Mouse (Mus musculus): ENCODE measurements around the gene Colgalt1. TPM values are rescaled to one million over a fixed set of nuclear protein-coding genes. Genes with fewer than 3 reads are reported as not detected.

Colgalt1 gene
- polyA plus RNA-seq, 1 experiment from 2014 or later = 70.3 TPM

DNA sequence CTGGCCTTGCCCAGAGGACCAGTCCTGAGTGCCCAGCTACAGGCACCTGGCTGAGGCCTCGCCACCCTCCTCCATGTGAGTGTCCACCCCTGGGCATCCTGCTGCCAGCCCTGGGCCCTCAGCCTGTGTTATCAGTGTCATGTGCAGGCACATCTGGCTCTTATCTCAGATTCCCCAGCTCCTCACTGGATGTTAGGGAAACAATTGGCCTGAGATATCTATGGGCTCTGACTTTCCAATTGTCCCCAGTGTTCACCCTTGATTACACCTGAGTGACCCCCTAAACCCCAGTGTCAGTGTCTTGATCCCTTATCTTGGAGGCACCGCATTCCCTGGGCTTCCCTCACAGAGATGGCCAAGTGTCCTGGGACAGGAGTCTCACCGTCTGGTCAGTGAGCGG, 28.5 kb downstream of the Colgalt1 start:
- ATAC-seq (ENCODE audit: low read depth) = no peak
- H3K36me3 ChIP-seq (ENCODE audit: control insufficient read depth, insufficient read depth, low read length) = no peaks in the 10 kb centered on the region
- H3K27ac ChIP-seq (ENCODE audit: low read length) = no peak overlapping the region
- H3K27me3 ChIP-seq (ENCODE audit: control insufficient read depth, insufficient read depth, low read depth, low read length) = no peaks in the 10 kb centered on the region
- no peak overlapping the region for H3K9ac ChIP-seq (ENCODE audit: low read length)
- H3K4me1 ChIP-seq (replicated peaks; ENCODE audit: control insufficient read depth, insufficient read depth, low read length) = no peaks in the 10 kb centered on the region
- H3K4me3 ChIP-seq (ENCODE audit: low read length) = no peak overlapping the region
- H3K9me3 ChIP-seq (ENCODE audit: control insufficient read depth, low read length) = no peaks in the 10 kb centered on the region
- H3K4me2 ChIP-seq (ENCODE audit: low read depth, low read length) = no peak overlapping the region
- 79% methylated on average over 4 of the region's 4 CpGs for WGBS

- 61% methylated on average over 9 of the region's 9 CpGs for WGBS
- Histone ChIP-seq H3K9me3 (ENCODE audit: control insufficient read depth, low read length) (no peaks in the 10 kb centered on the region), H3K27me3 (ENCODE audit: control insufficient read depth, insufficient read depth, low read depth, low read length) (no peaks in the 10 kb centered on the region), H3K4me2 (ENCODE audit: low read depth, low read length) (no peak overlapping the region), H3K27ac (ENCODE audit: low read length) (no peak overlapping the region), H3K9ac (ENCODE audit: low read length) (no peak overlapping the region), H3K4me1 (replicated peaks; ENCODE audit: control insufficient read depth, insufficient read depth, low read length) (no peaks in the 10 kb centered on the region), H3K4me3 (ENCODE audit: low read length) (no peak overlapping the region), H3K36me3 (ENCODE audit: control insufficient read depth, insufficient read depth, low read length) (no peaks in the 10 kb centered on the region)
- peak; percentile 85 for ATAC-seq (ENCODE audit: low read depth)
Observed at GRCm38 (mm10) chr8:71645510-71645909, 34.7 kb downstream of the Colgalt1 start.

DNA sequence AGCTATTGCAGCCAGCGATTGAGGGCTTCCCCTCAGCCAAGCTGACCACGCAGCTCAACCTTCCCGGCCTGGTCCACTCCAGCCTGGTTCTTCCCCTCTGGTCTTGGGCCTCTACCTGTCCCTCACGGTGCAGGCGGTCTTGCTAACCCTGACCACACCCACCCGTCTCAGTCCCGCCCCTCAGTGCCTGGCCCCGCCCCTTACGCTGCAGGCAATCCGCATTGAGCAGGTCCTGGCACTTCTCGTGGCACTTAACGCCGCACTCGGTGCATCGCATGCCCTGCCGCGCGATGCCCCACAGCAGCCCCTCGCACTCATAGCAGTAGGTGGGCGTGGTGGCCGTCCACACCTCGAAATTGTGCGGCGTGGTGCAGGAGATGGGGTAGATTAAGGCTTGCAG, 43.8 kb downstream of the Colgalt1 start:
- no peak overlapping the region for H3K27ac ChIP-seq (ENCODE audit: low read length)

GRCm38 (mm10) chr8:71657816-71658215, 47.0 kb downstream of the Colgalt1 start:
- no peaks in the 10 kb centered on the region for H3K9me3 ChIP-seq (ENCODE audit: control insufficient read depth, low read length)
- no peak for ATAC-seq (ENCODE audit: low read depth)
- peaks cover 9% of the 10 kb centered on the region for H3K4me1 ChIP-seq (replicated peaks; ENCODE audit: control insufficient read depth, insufficient read depth, low read length)
- H3K9ac ChIP-seq (ENCODE audit: low read length) = no peak overlapping the region
- no peak overlapping the region for H3K27ac ChIP-seq (ENCODE audit: low read length)
- H3K36me3 ChIP-seq (ENCODE audit: control insufficient read depth, insufficient read depth, low read length) = no peaks in the 10 kb centered on the region
- WGBS = 27% methylated on average over 9 of the region's 9 CpGs
- H3K4me3 ChIP-seq (ENCODE audit: low read length) = no peak overlapping the region
- no peak overlapping the region for H3K4me2 ChIP-seq (ENCODE audit: low read depth, low read length)
- peaks cover 41% of the 10 kb centered on the region for H3K27me3 ChIP-seq (ENCODE audit: control insufficient read depth, insufficient read depth, low read depth, low read length)

More for the DNA sequence above, 43.8 kb downstream of the Colgalt1 start:
- H3K9me3 ChIP-seq (ENCODE audit: control insufficient read depth, low read length) = no peaks in the 10 kb centered on the region
- WGBS = 2% methylated on average over 24 of the region's 24 CpGs
- peak; percentile 68 for ATAC-seq (ENCODE audit: low read depth)
- H3K36me3 ChIP-seq (ENCODE audit: control insufficient read depth, insufficient read depth, low read length) = no peaks in the 10 kb centered on the region
- peak overlapping the region; percentile 43 for H3K4me2 ChIP-seq (ENCODE audit: low read depth, low read length)
- peak overlapping the region; percentile 15; the same call in 1 of the 2 replicates for H3K4me3 ChIP-seq (ENCODE audit: low read length)
- H3K27me3 ChIP-seq (ENCODE audit: control insufficient read depth, insufficient read depth, low read depth, low read length) = peaks cover 30% of the 10 kb centered on the region
- H3K4me1 ChIP-seq (replicated peaks; ENCODE audit: control insufficient read depth, insufficient read depth, low read length) = peaks cover 6% of the 10 kb centered on the region
- no peak overlapping the region for H3K9ac ChIP-seq (ENCODE audit: low read length)

GRCm38 (mm10) chr8:71658515-71659049, 47.8 kb downstream of the Colgalt1 start:
- 21% methylated on average over 17 of the region's 17 CpGs for WGBS
- Histone ChIP-seq H3K9ac (ENCODE audit: low read length) (no peak overlapping the region), H3K27me3 (ENCODE audit: control insufficient read depth, insufficient read depth, low read depth, low read length) (peaks cover 41% of the 10 kb centered on the region), H3K4me3 (ENCODE audit: low read length) (no peak overlapping the region), H3K36me3 (ENCODE audit: control insufficient read depth, insufficient read depth, low read length) (no peaks in the 10 kb centered on the region), H3K4me2 (ENCODE audit: low read depth, low read length) (no peak overlapping the region), H3K4me1 (replicated peaks; ENCODE audit: control insufficient read depth, insufficient read depth, low read length) (peaks cover 9% of the 10 kb centered on the region), H3K27ac (ENCODE audit: low read length) (no peak overlapping the region), H3K9me3 (ENCODE audit: control insufficient read depth, low read length) (no peaks in the 10 kb centered on the region)
- no peak for ATAC-seq (ENCODE audit: low read depth)

- Histone ChIP-seq H3K9ac (ENCODE audit: low read length) (no peak overlapping the region), H3K4me3 (ENCODE audit: low read length) (no peak overlapping the region), H3K4me1 (replicated peaks; ENCODE audit: control insufficient read depth, insufficient read depth, low read length) (peaks cover 5% of the 10 kb centered on the region), H3K27me3 (ENCODE audit: control insufficient read depth, insufficient read depth, low read depth, low read length) (peaks cover 41% of the 10 kb centered on the region), H3K27ac (ENCODE audit: low read length) (no peak overlapping the region), H3K36me3 (ENCODE audit: control insufficient read depth, insufficient read depth, low read length) (no peaks in the 10 kb centered on the region), H3K9me3 (ENCODE audit: control insufficient read depth, low read length) (no peaks in the 10 kb centered on the region), H3K4me2 (ENCODE audit: low read depth, low read length) (no peak overlapping the region)
- 52% methylated on average over 1 of the region's 1 CpGs for WGBS
- ATAC-seq (ENCODE audit: low read depth) = no peak
Observed at GRCm38 (mm10) chr8:71659751-71660150, 49.0 kb downstream of the Colgalt1 start.

GRCm38 (mm10) chr8:71660325-71661120, 49.7 kb downstream of the Colgalt1 start:
- ATAC-seq (ENCODE audit: low read depth) = peak; percentile 51
- Histone ChIP-seq H3K9me3 (ENCODE audit: control insufficient read depth, low read length) (no peaks in the 10 kb centered on the region), H3K9ac (ENCODE audit: low read length) (no peak overlapping the region), H3K36me3 (ENCODE audit: control insufficient read depth, insufficient read depth, low read length) (no peaks in the 10 kb centered on the region), H3K4me2 (ENCODE audit: low read depth, low read length) (no peak overlapping the region), H3K4me1 (replicated peaks; ENCODE audit: control insufficient read depth, insufficient read depth, low read length) (peaks cover 8% of the 10 kb centered on the region), H3K4me3 (ENCODE audit: low read length) (no peak overlapping the region), H3K27ac (ENCODE audit: low read length) (no peak overlapping the region), H3K27me3 (ENCODE audit: control insufficient read depth, insufficient read depth, low read depth, low read length) (peaks cover 35% of the 10 kb centered on the region)
- WGBS = 6% methylated on average over 36 of the region's 36 CpGs

- ATAC-seq (ENCODE audit: low read depth) = peak; percentile 75
- peak overlapping the region; percentile 26 for H3K4me3 ChIP-seq (ENCODE audit: low read length)
- peak overlapping the region; percentile 53 for H3K4me2 ChIP-seq (ENCODE audit: low read depth, low read length)
- WGBS = 3% methylated on average over 21 of the region's 22 CpGs
- no peaks in the 10 kb centered on the region for H3K9me3 ChIP-seq (ENCODE audit: control insufficient read depth, low read length)
- H3K36me3 ChIP-seq (ENCODE audit: control insufficient read depth, insufficient read depth, low read length) = no peaks in the 10 kb centered on the region
- H3K9ac ChIP-seq (ENCODE audit: low read length) = peak overlapping the region; percentile 23; the same call in 1 of the 2 replicates
- peaks cover 18% of the 10 kb centered on the region for H3K4me1 ChIP-seq (replicated peaks; ENCODE audit: control insufficient read depth, insufficient read depth, low read length)
- peaks cover 19% of the 10 kb centered on the region for H3K27me3 ChIP-seq (ENCODE audit: control insufficient read depth, insufficient read depth, low read depth, low read length)
- no peak overlapping the region for H3K27ac ChIP-seq (ENCODE audit: low read length)
Observed at GRCm38 (mm10) chr8:71665331-71666130, 54.7 kb downstream of the Colgalt1 start.

DNA sequence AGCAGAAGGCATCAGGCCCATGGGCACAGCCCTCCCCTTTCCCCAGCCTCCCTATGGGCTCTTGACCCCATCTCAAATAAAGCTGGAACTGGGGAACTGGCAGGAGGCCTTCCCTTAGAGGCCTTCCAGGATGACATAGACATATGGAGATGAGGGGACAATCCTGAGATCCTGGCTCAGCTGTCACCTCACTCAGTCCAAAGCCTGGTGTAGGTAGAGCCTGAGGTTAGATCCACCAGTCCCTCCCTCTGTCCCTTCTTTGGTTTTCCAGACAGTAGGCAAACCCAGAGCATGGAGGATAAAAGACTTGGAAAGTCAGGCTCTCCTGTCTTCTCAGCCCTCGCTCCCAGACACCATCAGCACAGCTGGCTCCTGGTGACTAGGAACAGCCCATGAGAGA, 56.1 kb downstream of the Colgalt1 start:
- Histone ChIP-seq H3K4me3 (ENCODE audit: low read length) (no peak overlapping the region), H3K9me3 (ENCODE audit: control insufficient read depth, low read length) (no peaks in the 10 kb centered on the region), H3K27ac (ENCODE audit: low read length) (no peak overlapping the region), H3K4me1 (replicated peaks; ENCODE audit: control insufficient read depth, insufficient read depth, low read length) (peaks cover 25% of the 10 kb centered on the region), H3K4me2 (ENCODE audit: low read depth, low read length) (no peak overlapping the region), H3K9ac (ENCODE audit: low read length) (no peak overlapping the region), H3K27me3 (ENCODE audit: control insufficient read depth, insufficient read depth, low read depth, low read length) (peaks cover 21% of the 10 kb centered on the region), H3K36me3 (ENCODE audit: control insufficient read depth, insufficient read depth, low read length) (no peaks in the 10 kb centered on the region)
- ATAC-seq (ENCODE audit: low read depth) = no peak
- 35% methylated on average over 1 of the region's 1 CpGs for WGBS
